Mouse (Mus musculus): Measurements from ENCODE around the gene Myo16. TPM values are rescaled to one million over a fixed set of nuclear protein-coding genes. Genes with fewer than 3 reads are reported as not detected.

Gene Myo16
- polyA plus RNA-seq, 1 experiment from 2014 or later: 0.68 TPM

DNA sequence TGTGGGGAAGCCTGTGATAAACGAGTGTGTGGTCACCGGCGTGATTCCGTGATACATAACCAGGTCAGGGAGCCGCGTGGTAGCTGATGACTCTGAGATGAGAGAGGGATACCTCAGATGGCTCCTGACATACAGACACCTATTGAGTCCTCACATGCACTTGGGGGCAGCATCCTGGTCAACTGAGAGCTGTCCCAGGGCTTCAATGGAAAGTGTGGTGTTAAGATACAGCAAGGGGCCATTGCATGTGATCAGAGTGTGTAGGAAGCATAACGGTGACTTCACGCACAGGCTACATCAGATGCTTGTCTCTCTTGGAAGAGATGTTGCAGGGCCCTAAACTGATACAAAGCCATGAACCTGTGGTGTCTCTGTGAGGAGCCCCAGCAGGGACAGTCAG is 260.2 kb downstream of the Myo16 start:
- DNase-seq (ENCODE audit: low spot score): no peak

DNA sequence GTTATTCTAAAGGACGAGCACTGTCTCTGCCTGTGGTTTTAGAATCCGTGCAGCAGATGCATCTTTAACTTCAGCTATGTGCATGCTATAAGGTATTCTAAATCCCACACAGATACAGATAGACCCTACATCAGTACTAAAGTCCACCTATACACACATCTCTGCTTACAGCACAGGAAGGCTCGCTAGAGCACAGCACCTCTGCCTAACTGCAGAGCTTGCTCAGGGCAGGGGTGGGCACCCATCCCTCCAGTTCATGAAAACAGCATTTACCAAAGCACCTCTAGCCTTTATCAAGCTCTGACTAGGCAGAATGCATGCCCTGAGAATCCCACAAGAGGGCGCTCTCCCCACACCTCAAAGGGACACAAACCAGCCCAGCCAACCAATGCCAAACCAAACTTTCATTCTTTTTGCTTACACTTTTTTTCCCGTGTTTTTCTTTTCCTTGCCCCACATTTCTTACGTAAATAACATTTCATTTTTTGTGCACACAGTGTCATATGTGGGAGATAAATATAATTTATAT is 261.0 kb downstream of the Myo16 start:
- DNase-seq (ENCODE audit: low spot score): peak; percentile 48

DNA sequence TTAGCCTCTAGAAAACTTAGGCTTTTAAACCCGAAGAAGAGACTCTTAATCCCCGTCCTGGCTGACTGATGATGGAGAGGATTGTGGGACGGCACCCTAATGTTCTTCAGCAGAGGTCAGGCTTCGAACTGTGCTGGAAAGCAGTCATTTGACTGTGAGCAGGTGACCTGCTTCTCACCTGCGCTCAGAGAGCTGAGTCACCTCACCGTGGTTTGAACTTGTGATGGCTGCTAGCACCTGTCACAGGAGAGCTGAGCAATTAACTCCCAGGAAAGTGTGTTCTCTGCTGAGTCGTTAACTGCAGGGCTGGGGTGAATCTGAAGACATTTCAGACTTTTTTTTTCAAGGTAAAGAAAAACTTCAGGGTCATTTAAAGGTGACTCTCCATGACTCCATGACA is 261.6 kb downstream of the Myo16 start:
- no peak for DNase-seq (ENCODE audit: low spot score)

DNA sequence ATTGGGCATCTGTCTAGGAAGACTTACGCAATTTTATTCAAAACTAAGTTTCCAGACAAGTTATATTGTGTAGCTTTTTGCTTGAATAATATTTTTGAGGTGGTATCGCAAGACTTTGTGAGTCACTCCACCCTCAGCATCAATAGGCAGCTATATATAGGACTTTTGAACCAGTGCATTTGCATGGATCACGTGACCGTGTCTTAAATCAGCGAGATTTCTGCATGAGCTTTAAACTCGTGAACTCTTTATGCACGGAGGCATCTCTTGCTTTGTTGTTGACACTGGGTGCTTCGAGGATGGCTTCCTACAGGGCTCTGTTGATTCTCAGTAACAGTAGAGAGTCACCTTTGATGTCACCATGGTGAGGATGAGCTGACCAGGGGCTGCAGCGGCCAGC is 262.2 kb downstream of the Myo16 start:
- DNase-seq (ENCODE audit: low spot score): no peak

DNA sequence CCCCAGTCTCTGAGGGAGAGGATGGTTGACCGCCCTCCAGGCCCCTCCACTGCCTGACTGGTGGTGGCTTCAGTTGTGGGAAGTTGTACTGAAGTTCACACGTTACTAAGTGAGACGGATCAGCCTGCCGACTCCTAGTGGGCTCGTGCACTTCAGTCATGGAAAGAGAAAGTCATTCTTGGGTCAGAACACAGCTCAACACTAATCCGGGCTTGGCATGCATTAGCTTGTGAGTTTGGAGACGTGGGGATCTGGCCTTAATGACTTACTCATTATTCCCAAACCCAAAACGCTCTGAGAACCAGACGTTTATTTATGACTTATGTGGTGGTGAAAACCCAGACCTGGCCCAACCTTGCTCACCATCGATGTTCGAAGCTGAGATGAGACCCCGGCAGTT is 263.1 kb downstream of the Myo16 start:
- DNase-seq (ENCODE audit: low spot score): no peak

DNA sequence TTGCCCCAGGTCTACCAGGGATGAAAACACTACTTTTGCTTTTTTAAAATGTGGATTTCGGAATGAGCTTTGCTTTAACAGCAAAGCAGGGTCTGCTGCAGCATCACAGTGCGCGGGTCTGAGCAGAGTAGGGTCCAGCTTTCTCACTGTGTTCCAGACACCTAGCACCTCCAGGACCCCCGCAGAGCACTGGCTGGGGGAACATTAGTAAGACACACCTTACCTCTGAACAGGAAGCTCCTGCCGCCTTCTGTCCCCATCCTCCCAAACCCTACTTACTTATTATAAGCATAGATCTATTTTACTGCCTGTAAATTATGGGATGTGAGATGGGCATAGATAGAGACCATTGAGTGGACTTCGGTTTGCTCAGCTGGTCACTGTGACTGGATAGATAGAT is 263.6 kb downstream of the Myo16 start:
- no peak for DNase-seq (ENCODE audit: low spot score)

DNA sequence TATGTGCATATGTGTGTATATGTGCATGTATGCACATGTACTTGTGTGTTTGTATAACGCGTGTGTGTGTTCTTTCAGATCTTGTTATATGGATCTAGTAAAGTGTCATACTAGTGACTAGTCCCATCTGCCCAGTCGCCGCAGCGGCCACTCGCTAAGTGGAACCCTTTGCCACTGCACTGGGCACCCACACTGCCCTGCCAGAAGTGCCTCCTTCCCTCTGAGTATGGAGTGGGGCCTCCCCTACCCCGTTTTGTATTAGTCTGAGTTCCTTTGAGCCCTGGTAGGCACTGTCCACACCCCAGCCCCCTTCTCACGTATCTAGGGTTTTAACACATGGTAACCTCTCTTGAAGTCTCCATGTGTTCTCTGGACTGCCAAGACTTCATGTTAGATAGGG is 264.3 kb downstream of the Myo16 start:
- DNase-seq (ENCODE audit: low spot score): no peak

DNA sequence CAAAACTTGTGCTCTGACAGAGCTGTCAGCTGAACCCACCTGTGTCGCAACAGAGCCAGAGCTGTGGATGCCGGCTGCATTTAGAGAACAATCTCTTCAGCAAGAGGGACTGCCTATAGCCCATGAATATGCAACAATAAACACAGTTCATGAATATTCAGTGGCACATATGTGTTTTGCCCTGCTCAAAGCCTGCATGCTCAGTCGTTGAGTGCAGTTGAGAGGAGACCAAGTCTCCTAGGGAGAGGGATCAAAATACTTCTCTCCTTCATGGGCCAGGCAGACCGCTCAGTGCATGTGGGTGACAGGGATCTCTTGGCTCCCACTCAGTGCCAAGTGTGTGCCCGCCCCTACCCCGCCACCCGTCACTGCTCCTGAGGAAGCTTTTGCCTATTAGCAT is 265.3 kb downstream of the Myo16 start:
- no peak for DNase-seq (ENCODE audit: low spot score)

GRCm38 (mm10) chr8:10419726-10420125 is 266.0 kb downstream of the Myo16 start:
- no peak for DNase-seq (ENCODE audit: low spot score)

DNA sequence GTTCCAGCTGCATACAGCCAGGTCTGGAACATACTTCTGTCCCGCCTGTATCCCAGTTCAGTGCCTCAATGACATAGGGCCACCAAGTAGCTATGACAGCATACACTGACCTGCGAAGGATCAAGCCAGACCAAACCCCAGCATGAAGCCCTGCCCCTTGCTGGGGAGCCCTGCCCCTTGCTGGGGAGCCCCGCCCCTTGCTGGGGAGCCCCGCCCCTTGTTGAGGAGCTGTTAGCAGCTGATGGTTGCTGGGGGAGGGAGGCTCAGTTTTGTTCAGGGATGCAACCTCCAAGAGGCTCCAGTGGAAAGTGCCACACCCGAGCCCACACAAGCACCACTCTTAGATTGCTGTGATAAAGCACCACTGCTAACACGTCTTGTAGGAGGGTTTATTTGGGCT is 266.8 kb downstream of the Myo16 start:
- no peak for DNase-seq (ENCODE audit: low spot score)

GRCm38 (mm10) chr8:10421516-10422090 is 267.9 kb downstream of the Myo16 start:
- no peak for DNase-seq (ENCODE audit: low spot score)

DNA sequence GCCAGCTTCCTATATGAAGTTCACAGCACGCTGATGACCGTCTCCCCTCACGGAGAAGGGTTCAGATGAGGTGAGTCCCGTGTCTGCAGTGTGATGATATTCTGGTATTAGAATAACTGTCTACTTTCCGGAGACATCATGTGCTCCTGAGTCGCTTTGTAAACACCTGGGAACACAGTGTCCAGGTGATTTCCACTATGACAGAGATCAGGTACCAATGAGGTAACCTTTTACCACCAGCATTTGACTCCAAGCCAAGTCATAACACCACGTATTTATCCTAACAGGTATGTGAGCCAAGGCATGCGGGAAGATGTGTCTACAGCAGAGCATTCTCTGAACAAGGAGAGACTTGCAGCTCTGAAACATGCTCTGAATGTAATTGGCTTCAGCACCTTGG is 281.8 kb downstream of the Myo16 start:
- no peak for DNase-seq (ENCODE audit: low spot score)

DNA sequence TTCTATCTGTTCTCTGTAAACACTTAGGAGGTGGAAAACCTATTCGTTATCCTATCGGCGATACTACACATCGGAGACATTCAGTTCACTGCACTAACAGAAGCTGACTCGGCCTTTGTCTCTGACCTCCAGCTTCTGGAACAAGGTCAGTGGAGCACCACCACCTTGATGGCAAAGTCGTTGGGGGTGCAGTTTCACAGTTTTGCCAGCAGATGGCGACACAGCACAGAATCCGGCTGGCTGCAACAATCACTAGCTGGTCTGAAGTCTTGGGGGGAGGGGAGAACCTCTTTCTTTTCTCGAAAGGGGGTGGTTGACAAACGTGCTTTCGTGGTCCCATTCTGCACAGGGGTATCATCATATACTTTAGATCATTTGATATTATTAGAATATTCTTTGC is 285.1 kb downstream of the Myo16 start:
- peak; percentile 49 for DNase-seq (ENCODE audit: low spot score)

GRCm38 (mm10) chr8:10439595-10440453 is 286.1 kb downstream of the Myo16 start:
- DNase-seq (ENCODE audit: low spot score): no peak

DNA sequence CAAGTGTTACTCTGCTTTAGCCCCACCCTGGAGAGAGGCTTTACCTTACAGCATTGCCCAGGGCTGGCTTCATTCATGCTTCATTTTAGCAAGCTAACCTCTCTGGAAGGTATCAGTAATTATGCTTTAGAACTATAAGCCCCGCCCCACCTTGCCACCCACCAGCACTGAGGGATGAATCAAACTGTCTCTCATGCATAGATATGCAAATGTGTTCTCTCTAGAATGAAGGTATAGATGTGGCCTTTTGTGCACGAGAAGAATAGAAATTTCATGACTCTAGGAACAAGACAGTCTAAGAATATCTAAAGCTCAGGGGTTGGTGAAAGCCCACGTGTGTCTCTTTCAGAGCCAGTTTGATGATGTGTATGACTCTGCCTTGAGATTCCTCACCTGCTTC is 288.9 kb downstream of the Myo16 start:
- DNase-seq (ENCODE audit: low spot score): no peak

GRCm38 (mm10) chr8:10445011-10445410 is 291.3 kb downstream of the Myo16 start:
- DNase-seq (ENCODE audit: low spot score): no peak

DNA sequence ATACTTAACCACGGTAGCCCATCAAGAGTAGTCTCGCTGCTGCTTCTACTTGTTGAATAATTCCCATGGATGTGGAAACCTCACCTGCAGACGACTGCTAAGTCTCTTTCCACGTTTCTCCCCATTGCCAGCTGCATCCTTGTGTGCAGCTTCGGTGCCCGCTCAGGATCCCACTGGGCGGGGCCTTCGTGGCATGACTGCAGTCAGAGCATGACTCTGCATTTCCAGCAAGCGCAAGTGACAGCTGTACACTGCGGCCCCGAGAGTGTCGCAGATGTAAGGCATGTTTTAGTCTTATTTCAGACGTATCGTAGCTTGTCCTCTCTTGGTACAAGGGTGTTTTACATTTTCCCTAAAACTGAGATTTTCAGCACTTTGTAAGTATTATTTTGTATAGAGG is 294.8 kb downstream of the Myo16 start:
- no peak for DNase-seq (ENCODE audit: low spot score)

DNA sequence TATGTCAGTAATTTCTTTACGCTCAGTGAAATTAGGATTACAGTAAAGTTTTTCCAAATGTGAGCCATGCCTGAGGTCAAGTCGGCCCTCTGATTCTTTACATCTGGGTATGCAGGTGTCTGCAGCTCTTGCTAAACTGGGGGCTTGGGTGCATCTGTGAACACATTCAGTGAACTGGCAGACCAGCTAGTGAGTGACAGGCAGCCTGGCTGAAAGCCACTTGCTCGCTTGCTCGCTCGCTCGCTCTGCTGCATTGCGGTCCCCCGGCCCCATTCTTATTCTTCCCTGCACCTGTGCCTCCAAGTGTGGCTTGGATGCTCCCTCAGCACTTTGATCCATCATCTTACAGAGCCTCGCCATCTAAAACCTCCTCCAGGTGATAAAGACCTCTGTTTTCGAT is 299.3 kb downstream of the Myo16 start:
- DNase-seq (ENCODE audit: low spot score): no peak

DNA sequence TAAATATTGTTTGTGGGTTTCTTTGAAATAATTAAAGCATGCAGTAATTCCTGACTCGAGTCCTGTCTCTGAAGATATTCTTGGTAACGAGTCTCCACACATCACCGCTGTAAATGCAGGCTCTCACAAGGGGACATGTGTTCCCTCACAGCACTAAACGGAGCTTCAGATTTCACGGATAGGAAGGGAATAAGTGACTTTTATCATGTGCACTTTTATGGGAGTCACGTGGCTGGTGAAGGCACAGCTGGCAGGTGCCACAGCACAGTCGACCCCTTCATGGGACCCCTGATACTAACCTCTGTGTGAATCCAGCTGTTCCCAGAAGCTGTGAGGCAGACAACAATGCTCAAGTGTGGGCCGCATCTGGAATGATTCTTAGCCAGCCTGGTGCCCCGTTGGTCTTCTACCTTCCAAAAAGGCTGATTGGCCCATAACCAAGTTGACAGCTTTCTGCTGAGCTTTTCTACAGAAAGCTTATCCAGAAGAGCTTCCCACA is 304.5 kb downstream of the Myo16 start:
- no peak for DNase-seq (ENCODE audit: low spot score)

GRCm38 (mm10) chr8:10462271-10462670 is 308.6 kb downstream of the Myo16 start:
- DNase-seq (ENCODE audit: low spot score): peak; percentile 15

DNA sequence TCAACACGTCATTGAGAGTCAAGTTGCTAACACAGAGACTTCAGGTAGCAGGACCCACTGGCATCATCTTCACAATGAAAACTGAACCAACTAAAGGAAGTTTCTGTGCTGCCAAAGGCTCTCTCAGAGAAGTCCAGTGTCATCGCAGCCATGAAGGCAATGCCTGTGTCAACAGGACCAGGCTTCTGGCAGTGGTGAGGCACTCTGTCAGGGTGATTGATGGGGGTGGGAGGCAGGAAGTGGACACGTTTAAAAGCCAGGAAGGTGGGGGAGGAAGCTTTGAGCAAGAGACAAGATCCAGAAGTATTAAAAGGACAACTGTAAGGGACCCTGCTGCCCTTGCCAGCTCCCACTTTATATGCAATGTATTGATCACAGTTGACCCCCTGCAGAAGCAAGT is 314.8 kb downstream of the Myo16 start:
- no peak for DNase-seq (ENCODE audit: low spot score)

DNA sequence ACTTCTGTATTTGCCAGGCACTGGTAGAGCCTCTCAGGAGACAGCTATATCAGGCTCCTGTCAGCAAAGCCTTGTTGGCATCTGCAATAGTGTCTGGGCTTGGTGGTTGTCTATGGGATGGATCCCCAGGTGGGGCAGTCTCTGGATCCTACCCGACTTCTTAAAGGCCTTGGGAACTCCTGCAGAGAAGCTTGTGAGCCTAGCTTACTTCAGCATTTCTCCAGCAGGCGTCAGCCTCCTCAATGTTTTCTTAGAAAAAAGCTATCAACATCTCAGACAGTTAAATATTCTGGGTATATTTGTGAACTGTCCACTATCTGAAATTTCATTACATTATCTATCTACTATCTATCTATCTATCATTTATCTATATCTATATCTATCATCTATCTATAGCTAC is 315.9 kb downstream of the Myo16 start:
- no peak for DNase-seq (ENCODE audit: low spot score)

GRCm38 (mm10) chr8:10470280-10470679 is 316.6 kb downstream of the Myo16 start:
- DNase-seq (ENCODE audit: low spot score): no peak

All from thymus, postnatal 0 days (tissue).